Mouse (Mus musculus) kidney, postnatal 25 days (tissue): ENCODE measurements around the gene Mcub.

Experiments
- DNase-seq, 2 experiments: peaks; one replicate each; pipeline ENCODE4 v3.0.0; 2021; ENCODE audit warnings: mixed read lengths in 2 of 2

Mcub gene

DNA sequence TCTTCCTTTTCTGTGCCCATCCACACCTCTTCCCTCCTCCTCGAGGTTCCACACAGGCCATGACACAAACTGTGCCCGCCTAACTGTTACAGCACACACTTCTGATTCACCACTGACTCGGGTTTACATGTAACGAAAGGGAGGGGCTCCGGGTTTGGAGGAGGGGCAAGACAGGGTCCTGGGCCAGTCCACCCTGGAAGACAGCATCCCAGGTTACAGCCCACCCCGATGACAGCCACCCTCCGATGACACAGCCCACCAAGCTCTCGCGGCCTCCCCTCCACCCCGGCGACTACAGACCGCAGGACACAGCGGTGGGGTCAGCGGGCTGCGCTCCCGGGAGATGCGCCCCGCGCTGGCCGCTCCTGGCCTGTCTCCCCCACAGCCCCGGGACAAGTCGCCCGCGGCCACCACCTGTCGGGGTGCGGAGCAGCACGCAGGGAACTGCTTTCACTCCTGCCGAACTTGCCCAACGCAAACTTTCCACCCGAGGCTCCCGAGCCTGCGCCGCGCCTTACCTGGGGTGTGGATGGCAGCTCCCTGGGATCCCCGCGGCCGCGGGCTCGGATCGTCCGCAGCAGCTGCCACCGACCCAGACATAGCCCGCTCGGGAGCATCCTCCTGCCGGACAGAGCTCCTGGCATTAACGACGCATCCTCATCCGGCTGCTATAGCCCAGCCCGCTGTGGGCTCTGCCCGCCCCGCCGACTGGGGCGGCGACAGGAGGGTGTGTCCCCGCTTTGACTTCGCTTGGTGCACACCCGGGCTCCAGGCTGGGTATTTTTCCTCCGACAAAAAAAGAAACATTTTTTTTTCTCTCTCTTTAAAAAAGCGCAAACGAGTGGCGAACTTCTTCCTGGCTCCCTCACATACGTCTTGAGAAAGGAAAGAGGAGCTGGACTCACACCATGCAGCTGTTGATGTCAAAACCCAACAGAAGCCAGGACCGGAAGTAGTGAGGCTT, at the start of gene Mcub:
TSS of gene Mcub (minus strand) at position 775 of the 964 bp plus-strand sequence.
- DNase-seq, result peak; percentile 10 to 58

- no peak for DNase-seq
Observed at GRCm38 (mm10) chr3:130012943-130013342, 42.9 kb upstream of the Mcub start.

- DNase-seq, result no peak
Observed at GRCm38 (mm10) chr3:130011236-130011635, 41.2 kb upstream of the Mcub start.

DNA sequence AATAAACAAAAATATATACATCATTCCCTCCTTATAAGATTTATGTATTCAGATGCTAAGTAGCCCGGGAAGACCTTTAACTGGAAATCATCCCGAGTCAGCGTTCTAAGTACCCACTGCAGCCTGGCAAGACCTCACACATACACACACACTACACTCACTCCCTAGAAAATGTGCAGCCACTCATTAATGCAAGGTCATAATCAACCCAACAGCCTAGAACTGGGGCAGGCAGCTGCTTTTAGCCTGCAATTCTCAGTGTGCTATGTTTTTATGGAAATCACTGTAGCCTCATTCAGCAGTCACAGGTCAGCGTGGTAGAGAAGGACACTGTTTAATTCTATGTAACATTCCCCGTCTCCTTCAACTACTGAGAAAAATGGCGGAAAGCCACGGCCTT, 36.1 kb upstream of the Mcub start:
- no peak for DNase-seq

GRCm38 (mm10) chr3:130000926-130001325, 30.9 kb upstream of the Mcub start:
- no peak for DNase-seq

DNA sequence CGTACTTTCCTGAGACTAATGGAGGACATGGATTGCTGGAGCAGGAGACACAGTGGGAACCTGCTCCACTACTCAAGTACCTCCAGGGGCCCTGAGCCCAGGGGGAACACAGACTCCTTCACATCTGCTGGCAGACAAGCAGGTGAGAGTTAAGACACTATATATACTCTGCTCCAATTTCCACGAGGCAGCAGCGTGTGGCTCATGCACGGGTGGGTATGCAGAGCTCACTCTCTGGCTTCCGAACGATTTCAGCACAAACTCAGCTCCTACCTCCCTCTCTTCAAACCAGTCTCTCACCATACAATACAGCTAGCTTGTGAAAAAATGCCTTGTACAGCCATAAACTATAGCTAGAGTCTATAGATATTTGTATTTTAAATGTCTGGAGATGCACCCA, 28.5 kb upstream of the Mcub start:
- DNase-seq, result no peak

DNA sequence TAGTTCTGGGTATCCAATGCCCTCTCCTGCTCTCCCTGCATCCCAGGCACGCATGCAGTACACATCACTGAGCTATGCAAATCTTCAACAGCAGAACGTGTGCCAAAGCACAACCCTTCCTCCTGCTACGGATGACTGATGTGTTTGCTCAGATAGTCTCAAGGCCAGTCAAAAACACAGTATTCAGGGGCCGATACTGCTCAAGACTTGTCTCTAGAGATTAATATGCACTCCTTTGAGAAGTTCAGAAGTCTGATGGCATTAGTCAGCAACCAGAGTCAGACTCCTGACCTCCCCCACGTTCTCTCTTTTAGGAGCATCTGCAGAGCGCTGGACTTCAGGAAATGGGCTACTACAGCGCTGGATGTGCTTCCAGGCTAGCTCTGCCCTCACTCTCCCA, 28.0 kb upstream of the Mcub start:
- DNase-seq, result no peak

- no peak for DNase-seq
Observed at GRCm38 (mm10) chr3:129997324-129997723, 27.3 kb upstream of the Mcub start.

- DNase-seq, result no peak
Observed at GRCm38 (mm10) chr3:129987297-129987696, 17.3 kb upstream of the Mcub start.

GRCm38 (mm10) chr3:129985335-129985734, 15.3 kb upstream of the Mcub start:
- DNase-seq, result no peak

GRCm38 (mm10) chr3:129984797-129985196, 14.8 kb upstream of the Mcub start:
- DNase-seq, result no peak

GRCm38 (mm10) chr3:129982271-129982670, 12.3 kb upstream of the Mcub start:
- no peak for DNase-seq

DNA sequence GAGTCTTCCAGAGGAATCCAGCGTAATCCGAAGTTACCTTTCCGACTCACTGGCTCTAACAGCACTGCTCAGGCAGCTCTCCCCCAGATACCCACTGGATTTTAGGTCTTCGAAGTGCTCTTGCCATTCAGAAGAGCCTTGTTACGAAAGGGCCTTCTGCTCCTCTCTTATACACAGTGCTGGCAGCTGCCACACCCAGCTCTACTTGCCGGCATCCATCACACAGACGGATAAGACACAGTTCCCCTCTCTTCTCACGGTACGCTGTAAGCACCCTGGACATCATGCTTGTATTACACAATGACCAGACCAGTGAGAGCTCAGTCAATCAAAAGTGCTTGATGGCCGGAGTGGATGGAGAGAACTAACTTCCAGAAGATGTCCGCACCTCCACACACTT, 11.8 kb upstream of the Mcub start:
- DNase-seq, result no peak

DNA sequence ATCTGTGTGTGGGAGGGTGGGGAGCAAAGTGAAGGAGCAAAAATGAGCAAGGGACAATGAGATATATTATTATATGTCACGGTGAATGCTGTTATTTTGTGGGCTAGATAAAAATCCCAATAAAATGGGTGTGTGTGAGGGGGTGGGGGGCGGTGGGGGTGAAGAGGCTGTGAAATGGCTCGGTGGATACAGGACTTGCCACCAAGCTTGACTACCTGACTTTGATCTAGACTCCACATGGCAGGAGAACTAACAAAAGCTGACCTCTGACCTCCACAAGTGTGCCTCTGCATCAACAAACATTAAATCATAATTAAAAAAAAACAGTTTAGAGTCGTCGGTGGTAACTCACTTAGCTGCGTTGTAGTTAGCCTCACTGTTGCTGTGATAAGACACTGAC, 9.5 kb upstream of the Mcub start:
- DNase-seq, result no peak

DNA sequence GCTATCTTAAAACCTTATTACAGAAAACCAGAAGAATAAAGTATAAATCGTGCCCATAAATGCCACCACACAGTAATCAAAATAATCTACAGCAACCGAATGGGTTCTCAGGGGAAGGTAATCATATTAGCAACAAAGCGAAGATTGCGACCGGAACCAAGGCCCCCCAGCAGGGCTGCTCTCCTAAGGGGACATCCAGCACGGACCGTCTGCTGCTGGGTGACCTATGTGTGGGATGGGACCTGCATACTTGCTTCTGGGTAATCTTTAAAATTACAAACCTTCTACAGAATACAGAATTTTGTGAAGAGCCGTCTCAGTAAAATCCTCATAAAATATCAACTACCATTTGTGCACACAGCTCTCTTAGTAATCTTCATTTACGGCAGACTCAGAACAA, 8.7 kb upstream of the Mcub start:
- no peak for DNase-seq

DNA sequence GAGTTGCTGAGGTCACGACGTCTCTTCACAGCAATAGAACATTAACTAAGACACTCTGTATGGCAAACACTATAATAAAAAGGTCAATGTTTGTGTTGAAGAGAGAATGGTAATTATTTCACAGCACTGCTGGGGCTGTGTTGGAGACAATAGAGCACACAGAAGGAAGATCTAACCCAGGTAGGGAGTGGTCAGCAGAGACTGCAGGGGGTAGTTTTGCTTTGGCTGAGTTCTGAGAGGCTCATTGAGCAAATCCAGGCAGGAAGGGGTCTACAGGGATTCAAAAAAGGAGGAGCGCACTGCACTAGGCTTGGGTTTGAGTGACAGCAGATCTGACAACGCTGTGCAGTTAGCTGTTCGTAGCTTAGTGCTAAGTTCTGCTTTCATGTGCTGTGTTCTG, 6.3 kb upstream of the Mcub start:
- DNase-seq, result no peak

DNA sequence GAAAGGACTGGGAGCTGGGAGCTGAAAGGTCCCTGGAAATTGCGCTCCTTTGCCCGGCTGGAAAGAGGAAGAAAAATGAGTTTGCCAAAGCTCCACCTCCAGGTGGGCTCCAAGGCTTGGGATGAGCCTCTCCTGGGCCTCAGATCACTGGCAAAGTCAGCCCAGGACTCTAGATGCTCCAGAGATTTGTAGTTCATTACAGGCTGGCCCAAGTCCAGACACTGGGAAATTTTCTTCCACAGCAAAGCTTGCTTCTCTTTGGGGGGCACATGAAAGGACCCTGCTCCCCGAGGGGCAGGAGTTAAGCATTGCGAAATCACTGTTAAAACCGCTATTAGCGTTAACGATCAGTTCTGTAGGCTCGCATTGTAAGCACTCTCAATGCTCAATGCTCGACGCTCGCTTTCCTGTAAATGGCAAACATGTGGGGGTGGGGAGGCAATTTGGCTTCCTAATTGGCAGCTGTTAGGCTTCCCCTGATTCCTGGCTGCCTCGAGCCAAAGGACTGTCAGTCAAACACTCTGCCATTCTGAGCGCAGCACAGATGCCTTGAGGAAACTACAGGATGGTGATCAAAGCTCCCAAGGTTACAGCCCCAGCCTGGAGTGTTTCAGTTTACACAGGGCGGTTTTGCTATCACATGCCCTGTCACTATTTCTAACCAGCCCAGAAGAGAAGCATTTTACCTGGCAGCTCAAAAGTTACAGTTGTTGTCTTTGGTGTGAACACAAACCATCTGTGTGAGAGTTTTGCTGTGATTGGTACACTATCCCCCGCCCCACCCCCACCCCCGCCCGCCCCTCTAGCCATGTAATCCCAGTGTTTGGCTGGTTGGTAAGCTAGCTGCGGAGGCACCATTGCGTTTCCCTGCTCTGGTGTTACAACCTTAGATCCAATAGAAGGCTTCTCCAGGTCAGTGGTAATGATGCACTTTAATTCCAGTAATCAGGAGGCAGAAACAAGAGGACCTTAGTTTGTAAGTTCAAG, 816 bp upstream of the Mcub start:
- peak; percentile 18 to 42 for DNase-seq

- DNase-seq, result no peak
Observed at GRCm38 (mm10) chr3:129969031-129969430, 975 bp downstream of the Mcub start.

DNA sequence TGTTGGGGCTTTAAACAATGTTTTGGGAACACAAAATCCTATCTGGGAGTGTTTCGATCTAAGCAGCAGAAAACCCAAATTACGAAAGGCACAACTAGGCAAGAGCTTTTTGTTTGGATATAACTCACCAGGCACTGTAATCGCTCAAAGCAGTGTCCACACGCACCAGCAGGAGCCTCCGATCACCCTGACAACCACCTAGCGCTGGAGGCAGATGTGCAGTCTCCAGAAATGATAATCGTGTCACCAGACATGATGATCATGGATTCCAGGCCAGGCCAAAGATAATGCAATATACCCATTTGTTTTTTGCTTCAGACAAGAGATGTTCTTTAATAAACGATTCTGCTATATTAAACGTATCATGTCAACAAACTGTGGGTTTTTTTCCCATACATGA, 2.1 kb downstream of the Mcub start:
- no peak for DNase-seq

DNA sequence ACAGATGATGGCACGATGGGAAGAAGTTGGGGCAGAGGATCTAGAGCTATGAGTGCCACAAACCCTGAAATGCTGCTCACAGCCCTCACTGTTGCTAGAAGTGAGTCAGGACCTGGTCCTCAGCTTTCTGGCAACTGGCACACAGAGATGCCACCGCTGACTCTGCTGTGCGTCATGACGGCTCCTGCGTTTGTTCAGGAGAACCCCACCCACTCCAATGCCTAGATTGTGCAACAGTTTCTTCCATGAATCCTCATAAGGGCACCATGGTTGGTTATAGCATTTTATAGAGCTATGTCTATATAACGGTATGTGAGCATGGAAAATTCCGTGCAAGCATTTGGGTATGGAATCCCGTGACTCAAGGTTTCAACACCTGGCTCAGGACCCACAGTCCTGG, 5.3 kb downstream of the Mcub start:
- no peak for DNase-seq

DNA sequence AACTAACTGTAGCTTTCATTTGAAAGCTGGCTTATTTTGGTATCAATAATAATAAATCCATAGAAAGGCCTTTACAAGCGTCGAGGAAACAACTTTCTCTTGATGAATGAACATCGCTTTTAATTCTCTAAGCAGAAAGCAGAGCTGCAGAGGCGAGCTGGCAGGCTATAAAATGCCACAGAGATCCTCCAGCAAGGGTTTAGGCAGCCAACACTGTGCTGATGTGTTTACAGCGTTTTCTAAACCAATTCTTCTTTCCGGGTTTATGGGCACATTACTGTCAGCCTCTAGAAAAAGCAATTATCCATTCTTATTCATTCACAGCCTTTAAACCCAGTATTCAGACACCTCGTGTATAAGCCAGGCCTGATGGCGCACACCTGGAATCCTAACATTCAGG, 7.5 kb downstream of the Mcub start:
- no peak for DNase-seq

GRCm38 (mm10) chr3:129953296-129953695, 16.7 kb downstream of the Mcub start:
- no peak for DNase-seq

GRCm38 (mm10) chr3:129949158-129949773, 20.7 kb downstream of the Mcub start:
- no peak for DNase-seq
